Mouse (Mus musculus) midbrain, embryonic 13.5 days (tissue): Measurements from ENCODE around the gene Zbtb20. TPM values are rescaled to one million over a fixed set of nuclear protein-coding genes. Genes with fewer than 3 reads are reported as not detected.
A peak's percentile ranks its signal among the peaks of the same experiment; 100 is the strongest.

Experiments
- ATAC-seq: fragments of 200-750 bp; cut with Nextera tagmentation; 2 replicates; pipeline ENCODE4 v1.8.0; 2017; ENCODE audit warnings: mild to moderate bottlenecking, moderate TSS enrichment, moderate library complexity
- H3K27ac ChIP-seq: fragments of 300-500 bp; sonication (generic); 2 replicates; pipeline ENCODE4 v1.5.1; 2015; ENCODE audit warnings: inconsistent platforms, mild to moderate bottlenecking, moderate library complexity
- H3K27me3 ChIP-seq: fragments of 300-500 bp; sonication (generic); 2 replicates; pipeline ENCODE4 v1.6.1; 2015; ENCODE audit warnings: mild to moderate bottlenecking, inconsistent platforms
- H3K36me3 ChIP-seq: fragments of 300-500 bp; sonication (generic); 2 replicates; pipeline ENCODE4 v1.6.1; 2015; ENCODE audit warnings: mild to moderate bottlenecking, inconsistent platforms
- H3K4me1 ChIP-seq: fragments of 300-500 bp; sonication (generic); replicated peaks from 2 replicates; pipeline ENCODE4 v1.6.1; 2015; ENCODE audit warnings: inconsistent platforms
- H3K4me2 ChIP-seq: fragments of 300-500 bp; sonication (generic); replicated peaks from 2 replicates; pipeline ENCODE4 v1.6.1; 2015; ENCODE audit warnings: moderate library complexity, mild to moderate bottlenecking, inconsistent platforms
- H3K4me3 ChIP-seq: fragments of 300-500 bp; sonication (generic); replicated peaks from 2 replicates; pipeline ENCODE4 v1.5.1; 2015; ENCODE audit warnings: mild to moderate bottlenecking, inconsistent platforms
- H3K9ac ChIP-seq: fragments of 300-500 bp; sonication (generic); replicated peaks from 2 replicates; pipeline ENCODE4 v1.6.1; 2015; ENCODE audit warnings: mild to moderate bottlenecking, inconsistent platforms
- H3K9me3 ChIP-seq: fragments of 300-500 bp; sonication (generic); 2 replicates; pipeline ENCODE4 v1.6.1; 2016; ENCODE audit warnings: mild to moderate bottlenecking, inconsistent platforms
- WGBS: fragments of 180-500 bp; shearing (Covaris S2); methylation state at CpG from one replicate; pipeline ENCODE4 v1.1.7; 2015; 5-methylcytosine and 5-hydroxymethylcytosine counted together
- polyA plus RNA-seq: library from polyadenylated mRNA; unstranded; fragments of >200 nt; fragmentation: Nextera tagmentation; extraction: Ambion mirVana; gene quantifications from 2 replicates; pipeline ENCODE4 v1.2.1, GENCODE M21; 2015

Gene Zbtb20
- polyA plus RNA-seq, 1 experiment from 2014 or later, result 86.5 TPM

GRCm38 (mm10) chr16:43571376-43572081 is 695.8 kb downstream of the Zbtb20 start:
- Histone ChIP-seq H3K27me3 (no peaks in the 10 kb centered on the region), H3K4me3 (no peak overlapping the region), H3K9me3 (no peaks in the 10 kb centered on the region), H3K9ac (no peak overlapping the region), H3K36me3 (peaks cover 26% of the 10 kb centered on the region), H3K4me1 (peaks cover 39% of the 10 kb centered on the region), H3K27ac (no peak overlapping the region), H3K4me2 (no peak overlapping the region)
- no peak for ATAC-seq
- WGBS, result 92% methylated on average over 16 of the region's 16 CpGs

GRCm38 (mm10) chr16:43572171-43572570 is 696.5 kb downstream of the Zbtb20 start:
- H3K27ac ChIP-seq, result peak overlapping the region; percentile 79; the same call in 1 of the 2 replicates

GRCm38 (mm10) chr16:43572766-43573165 is 697.1 kb downstream of the Zbtb20 start:
- Histone ChIP-seq H3K27ac (peak overlapping the region; percentile 79), H3K9me3 (no peaks in the 10 kb centered on the region), H3K9ac (no peak overlapping the region), H3K36me3 (peaks cover 25% of the 10 kb centered on the region), H3K27me3 (no peaks in the 10 kb centered on the region), H3K4me1 (peaks cover 52% of the 10 kb centered on the region), H3K4me3 (no peak overlapping the region), H3K4me2 (no peak overlapping the region)
- WGBS, result 46% methylated on average over 10 of the region's 10 CpGs
- ATAC-seq, result no peak

More at GRCm38 (mm10) chr16:43572171-43572570, 696.5 kb downstream of the Zbtb20 start:
- 92% methylated on average over 5 of the region's 5 CpGs for WGBS
- H3K9ac ChIP-seq, result no peak overlapping the region
- H3K36me3 ChIP-seq, result peaks cover 25% of the 10 kb centered on the region
- H3K27me3 ChIP-seq, result no peaks in the 10 kb centered on the region
- H3K4me1 ChIP-seq, result peaks cover 46% of the 10 kb centered on the region
- H3K4me3 ChIP-seq, result no peak overlapping the region
- no peak overlapping the region for H3K4me2 ChIP-seq
- no peak for ATAC-seq
- H3K9me3 ChIP-seq, result no peaks in the 10 kb centered on the region

- Histone ChIP-seq H3K9ac (no peak overlapping the region), H3K27ac (peak overlapping the region; percentile 79), H3K9me3 (no peaks in the 10 kb centered on the region), H3K4me1 (peaks cover 54% of the 10 kb centered on the region), H3K36me3 (peaks cover 22% of the 10 kb centered on the region), H3K4me2 (no peak overlapping the region; the same call in 1 of the 2 replicates), H3K4me3 (no peak overlapping the region), H3K27me3 (no peaks in the 10 kb centered on the region)
- peak; percentile 41; the same call in 1 of the 2 replicates for ATAC-seq
- 21% methylated on average over 14 of the region's 14 CpGs for WGBS
Observed at GRCm38 (mm10) chr16:43573181-43573833, 697.6 kb downstream of the Zbtb20 start.

GRCm38 (mm10) chr16:43574006-43574764 is 698.5 kb downstream of the Zbtb20 start:
- H3K9ac ChIP-seq, result no peak overlapping the region
- peak overlapping the region; percentile 79 for H3K27ac ChIP-seq
- H3K9me3 ChIP-seq, result no peaks in the 10 kb centered on the region
- no peak overlapping the region for H3K4me3 ChIP-seq
- peaks cover 22% of the 10 kb centered on the region for H3K36me3 ChIP-seq
- H3K4me2 ChIP-seq, result no peak overlapping the region
- ATAC-seq, result peak; percentile 78
- peaks cover 54% of the 10 kb centered on the region for H3K4me1 ChIP-seq
- 49% methylated on average over 7 of the region's 7 CpGs for WGBS
- no peaks in the 10 kb centered on the region for H3K27me3 ChIP-seq

- H3K9ac ChIP-seq, result no peak overlapping the region
- no peaks in the 10 kb centered on the region for H3K27me3 ChIP-seq
- H3K4me3 ChIP-seq, result no peak overlapping the region
- peak; percentile 55 for ATAC-seq
- H3K27ac ChIP-seq, result peak overlapping the region; percentile 79
- H3K9me3 ChIP-seq, result no peaks in the 10 kb centered on the region
- WGBS, result 25% methylated on average over 4 of the region's 4 CpGs
- H3K36me3 ChIP-seq, result peaks cover 24% of the 10 kb centered on the region
- no peak overlapping the region for H3K4me2 ChIP-seq
- peaks cover 54% of the 10 kb centered on the region for H3K4me1 ChIP-seq
Observed at GRCm38 (mm10) chr16:43575066-43575465, 699.4 kb downstream of the Zbtb20 start.

- H3K4me2 ChIP-seq, result no peak overlapping the region; the same call in 1 of the 2 replicates
- H3K36me3 ChIP-seq, result peaks cover 28% of the 10 kb centered on the region
- H3K9me3 ChIP-seq, result no peaks in the 10 kb centered on the region
- no peaks in the 10 kb centered on the region for H3K27me3 ChIP-seq
- H3K4me1 ChIP-seq, result peaks cover 54% of the 10 kb centered on the region
- ATAC-seq, result peak; percentile 24; the same call in 1 of the 2 replicates
- peak overlapping the region; percentile 51; the same call in 1 of the 2 replicates for H3K9ac ChIP-seq
- peak overlapping the region; percentile 79 for H3K27ac ChIP-seq
- no peak overlapping the region for H3K4me3 ChIP-seq
- WGBS, result 25% methylated on average over 9 of the region's 9 CpGs
Observed at GRCm38 (mm10) chr16:43575507-43575906, 699.8 kb downstream of the Zbtb20 start.

GRCm38 (mm10) chr16:43577399-43577798 is 701.7 kb downstream of the Zbtb20 start:
- Histone ChIP-seq H3K9me3 (no peaks in the 10 kb centered on the region), H3K4me2 (no peak overlapping the region), H3K4me3 (no peak overlapping the region), H3K36me3 (peaks cover 23% of the 10 kb centered on the region), H3K27ac (peak overlapping the region; percentile 77), H3K27me3 (no peaks in the 10 kb centered on the region), H3K4me1 (peaks cover 58% of the 10 kb centered on the region), H3K9ac (no peak overlapping the region)
- ATAC-seq, result peak; percentile 55; the same call in 1 of the 2 replicates
- WGBS, result 11% methylated on average over 10 of the region's 10 CpGs

- Histone ChIP-seq H3K4me3 (no peak overlapping the region), H3K27me3 (no peaks in the 10 kb centered on the region), H3K4me2 (no peak overlapping the region), H3K36me3 (peaks cover 23% of the 10 kb centered on the region), H3K9me3 (no peaks in the 10 kb centered on the region), H3K9ac (no peak overlapping the region), H3K27ac (no peak overlapping the region), H3K4me1 (peaks cover 49% of the 10 kb centered on the region)
- WGBS, result 38% methylated on average over 5 of the region's 5 CpGs
- ATAC-seq, result no peak
Observed at GRCm38 (mm10) chr16:43578351-43578750, 702.7 kb downstream of the Zbtb20 start.

GRCm38 (mm10) chr16:43579111-43579510 is 703.4 kb downstream of the Zbtb20 start:
- Histone ChIP-seq H3K27ac (no peak overlapping the region), H3K4me3 (no peak overlapping the region), H3K27me3 (no peaks in the 10 kb centered on the region), H3K36me3 (peaks cover 27% of the 10 kb centered on the region), H3K9ac (no peak overlapping the region), H3K4me2 (no peak overlapping the region), H3K4me1 (peaks cover 43% of the 10 kb centered on the region), H3K9me3 (no peaks in the 10 kb centered on the region)
- WGBS, result 91% methylated on average over 4 of the region's 4 CpGs
- ATAC-seq, result no peak

- WGBS, result 95% methylated on average over 6 of the region's 6 CpGs
- H3K36me3 ChIP-seq, result peaks cover 35% of the 10 kb centered on the region
- peaks cover 30% of the 10 kb centered on the region for H3K4me1 ChIP-seq
- no peak overlapping the region for H3K4me3 ChIP-seq
- no peak for ATAC-seq
- H3K27ac ChIP-seq, result no peak overlapping the region
- H3K4me2 ChIP-seq, result no peak overlapping the region
- no peaks in the 10 kb centered on the region for H3K9me3 ChIP-seq
- H3K27me3 ChIP-seq, result no peaks in the 10 kb centered on the region
- H3K9ac ChIP-seq, result no peak overlapping the region
Observed at GRCm38 (mm10) chr16:43580321-43580822, 704.7 kb downstream of the Zbtb20 start.
